Mouse (Mus musculus) liver, embryonic 15.5 days (tissue): ENCODE data around the gene Dlgap1. TPM values are rescaled to one million over a fixed set of nuclear protein-coding genes. Genes with fewer than 3 reads are reported as not detected.
"Not testable (repeated sequence)": the region's sequence is repeated elsewhere in the genome, so short reads cannot be mapped to it uniquely, and the experiment has no call there.

Experiments used
- ATAC-seq: fragments of 200-750 bp; cut with Nextera tagmentation; 2 replicates; pipeline ENCODE4 v1.8.0; 2017; ENCODE audit warnings: moderate number of reproducible peaks, mild to moderate bottlenecking, moderate library complexity; ENCODE audit not compliant: insufficient read depth
- H3K27ac ChIP-seq: fragments of 300-500 bp; sonication (generic); replicated peaks from 2 replicates; pipeline ENCODE4 v1.5.1; 2015; ENCODE audit warnings: mild to moderate bottlenecking, inconsistent platforms
- H3K27me3 ChIP-seq: fragments of 300-500 bp; sonication (generic); 2 replicates; pipeline ENCODE4 v1.6.1; 2015; ENCODE audit warnings: mild to moderate bottlenecking, inconsistent platforms
- H3K36me3 ChIP-seq: fragments of 300-500 bp; sonication (generic); replicated peaks from 2 replicates; pipeline ENCODE4 v1.6.1; 2015; ENCODE audit warnings: moderate library complexity, mild to moderate bottlenecking, inconsistent platforms
- H3K4me1 ChIP-seq: fragments of 300-500 bp; sonication (generic); replicated peaks from 2 replicates; pipeline ENCODE4 v1.6.1; 2015; ENCODE audit warnings: inconsistent platforms
- H3K4me2 ChIP-seq: fragments of 300-500 bp; sonication (generic); 2 replicates; pipeline ENCODE4 v1.6.1; 2015; ENCODE audit warnings: moderate library complexity, mild to moderate bottlenecking, inconsistent platforms
- H3K4me3 ChIP-seq: fragments of 300-500 bp; sonication (generic); replicated peaks from 2 replicates; pipeline ENCODE4 v1.5.1; 2015; ENCODE audit warnings: mild to moderate bottlenecking, inconsistent platforms
- H3K9ac ChIP-seq: fragments of 300-500 bp; sonication (generic); 2 replicates; pipeline ENCODE4 v1.6.1; 2015; ENCODE audit warnings: moderate library complexity, mild to moderate bottlenecking, inconsistent platforms
- H3K9me3 ChIP-seq: fragments of 300-500 bp; sonication (generic); replicated peaks from 2 replicates; pipeline ENCODE4 v1.6.1; 2016; ENCODE audit warnings: inconsistent platforms
- WGBS: fragments of 180-500 bp; shearing (Covaris S2); methylation state at CpG from one replicate; pipeline ENCODE4 v1.1.7; 2015; ENCODE audit warnings: mixed read lengths; ENCODE audit not compliant: insufficient replicate concordance; 5-methylcytosine and 5-hydroxymethylcytosine counted together
- polyA plus RNA-seq: library from polyadenylated mRNA; unstranded; fragments of >200 nt; fragmentation: Nextera tagmentation; extraction: Ambion mirVana; gene quantifications from 2 replicates; pipeline ENCODE4 v1.2.1, GENCODE M21; 2015

Dlgap1 gene
- polyA plus RNA-seq, 1 experiment from 2014 or later, result 0.02 TPM

GRCm38 (mm10) chr17:70528196-70529187, 559.6 kb downstream of the Dlgap1 start:
- H3K27me3 ChIP-seq, result no peaks in the 10 kb centered on the region
- 35% methylated on average over 7 of the region's 7 CpGs for WGBS
- H3K4me1 ChIP-seq, result no peaks in the 10 kb centered on the region
- H3K4me3 ChIP-seq, result no peak overlapping the region
- H3K4me2 ChIP-seq, result no peak overlapping the region
- no peak for ATAC-seq
- H3K9me3 ChIP-seq, result no peaks in the 10 kb centered on the region
- H3K9ac ChIP-seq, result no peak overlapping the region
- no peaks in the 10 kb centered on the region for H3K36me3 ChIP-seq
- H3K27ac ChIP-seq, result no peak overlapping the region

- Histone ChIP-seq H3K4me3 (no peak overlapping the region), H3K4me1 (no peaks in the 10 kb centered on the region), H3K27ac (no peak overlapping the region), H3K36me3 (no peaks in the 10 kb centered on the region), H3K9ac (no peak overlapping the region), H3K9me3 (no peaks in the 10 kb centered on the region), H3K4me2 (no peak overlapping the region), H3K27me3 (no peaks in the 10 kb centered on the region)
- no peak for ATAC-seq
- WGBS, result 50% methylated on average over 3 of the region's 3 CpGs
Measured at GRCm38 (mm10) chr17:70534321-70534720, 565.4 kb downstream of the Dlgap1 start.

- no peaks in the 10 kb centered on the region for H3K4me1 ChIP-seq
- no peak overlapping the region for H3K27ac ChIP-seq
- H3K9ac ChIP-seq, result no peak overlapping the region
- H3K4me3 ChIP-seq, result no peak overlapping the region
- 71% methylated on average over 4 of the region's 4 CpGs for WGBS
- no peaks in the 10 kb centered on the region for H3K27me3 ChIP-seq
- H3K36me3 ChIP-seq, result no peaks in the 10 kb centered on the region
- ATAC-seq, result no peak
- no peaks in the 10 kb centered on the region for H3K9me3 ChIP-seq
- H3K4me2 ChIP-seq, result no peak overlapping the region
Measured at GRCm38 (mm10) chr17:70541816-70542215, 572.9 kb downstream of the Dlgap1 start.

- H3K4me2 ChIP-seq, result no peak overlapping the region
- no peak for ATAC-seq
- no peak overlapping the region for H3K9ac ChIP-seq
- H3K27ac ChIP-seq, result no peak overlapping the region
- no peaks in the 10 kb centered on the region for H3K9me3 ChIP-seq
- H3K4me3 ChIP-seq, result no peak overlapping the region
- H3K4me1 ChIP-seq, result no peaks in the 10 kb centered on the region
- no peaks in the 10 kb centered on the region for H3K36me3 ChIP-seq
- 67% methylated on average over 4 of the region's 4 CpGs for WGBS
- H3K27me3 ChIP-seq, result no peaks in the 10 kb centered on the region
Measured at GRCm38 (mm10) chr17:70550793-70551192, 581.9 kb downstream of the Dlgap1 start.

GRCm38 (mm10) chr17:70561547-70561946, 592.7 kb downstream of the Dlgap1 start:
- Histone ChIP-seq H3K4me1 (no peaks in the 10 kb centered on the region), H3K4me2 (no peak overlapping the region), H3K36me3 (no peaks in the 10 kb centered on the region), H3K4me3 (no peak overlapping the region), H3K27ac (no peak overlapping the region), H3K9ac (no peak overlapping the region), H3K27me3 (no peaks in the 10 kb centered on the region), H3K9me3 (no peaks in the 10 kb centered on the region)
- ATAC-seq, result no peak
- WGBS, result 67% methylated on average over 7 of the region's 7 CpGs

- no peak overlapping the region for H3K4me3 ChIP-seq
- H3K4me2 ChIP-seq, result no peak overlapping the region
- H3K36me3 ChIP-seq, result no peaks in the 10 kb centered on the region
- H3K27ac ChIP-seq, result no peak overlapping the region
- WGBS, result 45% methylated on average over 5 of the region's 5 CpGs
- no peak overlapping the region for H3K9ac ChIP-seq
- H3K9me3 ChIP-seq, result no peaks in the 10 kb centered on the region
- H3K4me1 ChIP-seq, result no peaks in the 10 kb centered on the region
- H3K27me3 ChIP-seq, result no peaks in the 10 kb centered on the region
- ATAC-seq, result no peak
Measured at GRCm38 (mm10) chr17:70570848-70571247, 602.0 kb downstream of the Dlgap1 start.

- 43% methylated on average over 8 of the region's 8 CpGs for WGBS
- no peaks in the 10 kb centered on the region for H3K27me3 ChIP-seq
- no peaks in the 10 kb centered on the region for H3K9me3 ChIP-seq
- H3K36me3 ChIP-seq, result no peaks in the 10 kb centered on the region
- no peak overlapping the region for H3K4me3 ChIP-seq
- no peaks in the 10 kb centered on the region for H3K4me1 ChIP-seq
- no peak overlapping the region for H3K4me2 ChIP-seq
- ATAC-seq, result no peak
- H3K27ac ChIP-seq, result no peak overlapping the region
- no peak overlapping the region for H3K9ac ChIP-seq
Measured at GRCm38 (mm10) chr17:70583042-70583441, 614.2 kb downstream of the Dlgap1 start.

GRCm38 (mm10) chr17:70586735-70587425, 618.0 kb downstream of the Dlgap1 start:
- ATAC-seq, result no peak
- H3K4me1 ChIP-seq, result no peaks in the 10 kb centered on the region
- H3K9ac ChIP-seq, result no peak overlapping the region
- WGBS, result 68% methylated on average over 13 of the region's 13 CpGs
- no peaks in the 10 kb centered on the region for H3K36me3 ChIP-seq
- H3K9me3 ChIP-seq, result no peaks in the 10 kb centered on the region
- no peaks in the 10 kb centered on the region for H3K27me3 ChIP-seq
- no peak overlapping the region for H3K4me3 ChIP-seq
- H3K4me2 ChIP-seq, result no peak overlapping the region
- no peak overlapping the region for H3K27ac ChIP-seq

- H3K4me2 ChIP-seq, H3K36me3 ChIP-seq, H3K4me1 ChIP-seq, ATAC-seq, H3K9ac ChIP-seq, H3K4me3 ChIP-seq, H3K9me3 ChIP-seq, H3K27ac ChIP-seq, H3K27me3 ChIP-seq: not testable (repeated sequence)
- WGBS, result 60% methylated on average over 2 of the region's 4 CpGs
Measured at GRCm38 (mm10) chr17:70587975-70588630, 619.2 kb downstream of the Dlgap1 start.

GRCm38 (mm10) chr17:70588691-70589090, 619.8 kb downstream of the Dlgap1 start:
- no peak overlapping the region for H3K4me3 ChIP-seq
- H3K9me3 ChIP-seq, result no peaks in the 10 kb centered on the region
- H3K9ac ChIP-seq, result no peak overlapping the region
- H3K4me2 ChIP-seq, result no peak overlapping the region
- no peak for ATAC-seq
- H3K27ac ChIP-seq, result no peak overlapping the region
- no peaks in the 10 kb centered on the region for H3K27me3 ChIP-seq
- WGBS, result 56% methylated on average over 6 of the region's 6 CpGs
- no peaks in the 10 kb centered on the region for H3K4me1 ChIP-seq
- H3K36me3 ChIP-seq, result no peaks in the 10 kb centered on the region

GRCm38 (mm10) chr17:70589140-70589539, 620.3 kb downstream of the Dlgap1 start:
- H3K36me3 ChIP-seq, result no peaks in the 10 kb centered on the region
- no peak for ATAC-seq

More at GRCm38 (mm10) chr17:70589140-70589539, 620.3 kb downstream of the Dlgap1 start:
- Histone ChIP-seq H3K27ac (no peak overlapping the region), H3K4me2 (no peak overlapping the region), H3K4me3 (no peak overlapping the region), H3K27me3 (no peaks in the 10 kb centered on the region), H3K9ac (no peak overlapping the region), H3K4me1 (no peaks in the 10 kb centered on the region), H3K9me3 (no peaks in the 10 kb centered on the region)
- WGBS, result 69% methylated on average over 13 of the region's 13 CpGs
